Mouse (Mus musculus) spleen, adult 2 months (tissue): Measurements from ENCODE around the gene Lypd6.

Source experiments
- CTCF ChIP-seq: fragments of 200-500 bp; IDR thresholded peaks from 2 replicates; pipeline ENCODE4 v1.5.1; 2011; ENCODE audit warnings: mild to moderate bottlenecking, inconsistent platforms; ENCODE audit not compliant: insufficient read depth, insufficient read length, insufficient replicate concordance; ENCODE audit errors: extremely low read depth
- POLR2A ChIP-seq: fragments of 200-500 bp; IDR thresholded peaks from 2 replicates; pipeline ENCODE4 v1.6.1; 2011; ENCODE audit warnings: low read depth, low read length, inconsistent platforms

DNA sequence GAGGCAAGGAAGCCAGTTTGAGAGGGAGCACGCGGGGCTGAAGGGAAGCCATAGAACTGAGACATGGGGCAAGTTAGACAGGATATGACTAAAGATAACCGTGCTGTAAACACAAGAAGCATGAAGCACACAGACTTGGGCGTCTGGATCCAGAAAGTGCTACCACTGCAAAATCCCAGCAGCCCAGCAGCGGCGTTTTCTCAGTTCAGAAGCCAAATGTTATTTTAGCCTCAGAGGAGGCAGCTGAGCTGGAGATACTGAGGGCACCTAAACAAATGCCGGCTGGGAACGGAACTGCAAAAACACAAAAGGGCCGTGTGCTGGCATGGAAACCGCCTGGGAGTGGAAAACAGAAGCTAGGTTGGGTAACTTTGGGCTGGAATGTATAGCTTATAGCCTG lies 43.9 kb downstream of the Lypd6 start:
- no peak for TF ChIP-seq POLR2A
- TF ChIP-seq CTCF, result no peak
